Mouse (Mus musculus) liver, postnatal 0 days (tissue): ENCODE measurements around the gene Epha1. TPM values are rescaled to one million over a fixed set of nuclear protein-coding genes. Genes with fewer than 3 reads are reported as not detected.

ENCODE experiments used
- ATAC-seq: fragments of 200-750 bp; cut with Nextera tagmentation; 2 replicates; pipeline ENCODE4 v1.8.0; 2017; ENCODE audit warnings: mild to moderate bottlenecking, moderate library complexity
- DNase-seq: peaks from one replicate; pipeline ENCODE4 v3.0.0-alpha.2; 2016
- H3K27ac ChIP-seq: fragments of 300-500 bp; sonication (generic); 2 replicates; pipeline ENCODE4 v1.5.1; 2014; ENCODE audit warnings: antibody characterized with exemption, moderate library complexity, mild to moderate bottlenecking, low read depth
- H3K27me3 ChIP-seq: fragments of 300-500 bp; sonication (generic); 2 replicates; pipeline ENCODE4 v1.6.1; 2014; ENCODE audit warnings: low read length, control low read depth, mixed read lengths; ENCODE audit not compliant: insufficient read depth
- H3K36me3 ChIP-seq: fragments of 300-500 bp; sonication (generic); replicated peaks from 2 replicates; pipeline ENCODE4 v1.6.1; 2014; ENCODE audit warnings: mild to moderate bottlenecking, control low read depth, low read length, moderate library complexity, mixed read lengths; ENCODE audit not compliant: insufficient read depth
- H3K4me1 ChIP-seq: fragments of 300-500 bp; sonication (generic); 2 replicates; pipeline ENCODE4 v1.6.1; 2014; ENCODE audit warnings: antibody characterized with exemption, mild to moderate bottlenecking, control low read depth; ENCODE audit not compliant: insufficient read depth
- H3K4me2 ChIP-seq: fragments of 300-500 bp; sonication (generic); 2 replicates; pipeline ENCODE4 v1.6.1; 2014; ENCODE audit warnings: low read depth, mild to moderate bottlenecking, low read length, moderate library complexity, mixed read lengths
- H3K4me3 ChIP-seq: fragments of 300-500 bp; sonication (generic); 2 replicates; pipeline ENCODE4 v1.5.1; 2014; ENCODE audit warnings: low read depth, low read length
- H3K9ac ChIP-seq: fragments of 300-500 bp; sonication (generic); replicated peaks from 2 replicates; pipeline ENCODE4 v1.6.1; 2014; ENCODE audit warnings: mild to moderate bottlenecking, moderate library complexity
- H3K9me3 ChIP-seq: fragments of 300-500 bp; sonication (generic); 2 replicates; pipeline ENCODE4 v1.6.1; 2016; ENCODE audit warnings: mild to moderate bottlenecking, control low read depth, low read length, mixed read lengths
- CTCF ChIP-seq: sonication (generic); IDR thresholded peaks from 2 replicates; pipeline ENCODE4 v1.5.1; 2016; ENCODE audit warnings: antibody characterized with exemption, low read depth
- EP300 ChIP-seq: IDR thresholded peaks from 2 replicates; pipeline ENCODE4 v1.6.1; 2016; ENCODE audit warnings: antibody characterized with exemption, low read depth, mild to moderate bottlenecking
- WGBS: fragments of 180-500 bp; shearing (Covaris S2); extraction: QIAGEN DNeasy Blood & Tissue Kit; methylation state at CpG from one replicate; pipeline ENCODE4 v1.1.7; 2014; ENCODE audit not compliant: insufficient replicate concordance; 5-methylcytosine and 5-hydroxymethylcytosine counted together
- polyA plus RNA-seq: library from polyadenylated mRNA; unstranded; fragments of >200 nt; fragmentation: Nextera tagmentation; extraction: Ambion mirVana; gene quantifications from 2 replicates; pipeline ENCODE4 v1.2.1, GENCODE M21; 2015

Gene Epha1
- polyA plus RNA-seq, 1 experiment from 2014 or later, result 18.7 TPM

DNA sequence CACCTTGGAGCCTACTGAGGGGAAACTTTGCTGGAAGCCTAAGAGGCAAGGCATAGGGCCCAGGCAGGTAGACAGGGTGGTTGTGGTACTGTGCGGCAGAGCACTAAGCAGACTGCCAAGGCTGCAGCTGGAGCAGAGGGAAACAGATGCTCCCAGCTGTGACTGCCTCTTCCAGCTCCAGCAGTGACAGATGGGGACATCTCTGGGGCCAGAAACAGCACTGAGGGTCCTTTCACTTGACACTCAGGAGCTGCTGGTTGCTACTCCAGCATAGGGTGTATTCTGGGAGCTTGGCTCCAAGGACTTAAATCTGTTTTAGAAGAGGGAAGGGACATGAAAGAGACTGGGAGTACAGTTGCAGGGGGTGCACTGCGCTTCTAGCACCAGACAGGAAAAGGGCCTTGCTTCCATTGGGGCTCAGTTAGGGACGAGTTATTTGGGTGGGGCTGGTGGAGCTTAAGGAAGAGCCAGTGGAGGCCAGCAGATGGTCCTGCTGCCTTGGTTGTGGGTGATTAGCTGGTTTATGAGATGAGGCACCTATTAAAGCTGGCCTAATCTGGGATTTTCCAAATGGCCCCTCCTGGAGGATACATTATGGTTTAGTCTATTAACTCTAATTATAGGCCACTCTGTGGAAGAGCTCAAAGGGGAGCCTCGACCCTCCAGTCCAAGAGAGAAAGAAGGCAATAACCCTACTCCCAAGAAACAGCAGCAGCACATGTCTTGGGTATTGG, 2.3 kb downstream of the Epha1 start:
- TF ChIP-seq EP300 (no peak), CTCF (no peak)
- WGBS, result 66% methylated on average over 4 of the region's 4 CpGs
- DNase-seq, result no peak
- ATAC-seq, result no peak
- H3K36me3 ChIP-seq, result 0 out of 2 replicates have a peak, but pooled peaks cover 2% of the 10 kb centered on the region
- no peaks in the 10 kb centered on the region for H3K27me3 ChIP-seq
- no peak overlapping the region; the same call in 1 of the 2 replicates for H3K4me2 ChIP-seq
- no peaks in the 10 kb centered on the region for H3K9me3 ChIP-seq
- H3K4me3 ChIP-seq, result no peak overlapping the region
- peak overlapping the region; percentile 56; the same call in 1 of the 2 replicates for H3K27ac ChIP-seq
- H3K9ac ChIP-seq, result no peak overlapping the region
- H3K4me1 ChIP-seq, result peaks cover 38% of the 10 kb centered on the region

DNA sequence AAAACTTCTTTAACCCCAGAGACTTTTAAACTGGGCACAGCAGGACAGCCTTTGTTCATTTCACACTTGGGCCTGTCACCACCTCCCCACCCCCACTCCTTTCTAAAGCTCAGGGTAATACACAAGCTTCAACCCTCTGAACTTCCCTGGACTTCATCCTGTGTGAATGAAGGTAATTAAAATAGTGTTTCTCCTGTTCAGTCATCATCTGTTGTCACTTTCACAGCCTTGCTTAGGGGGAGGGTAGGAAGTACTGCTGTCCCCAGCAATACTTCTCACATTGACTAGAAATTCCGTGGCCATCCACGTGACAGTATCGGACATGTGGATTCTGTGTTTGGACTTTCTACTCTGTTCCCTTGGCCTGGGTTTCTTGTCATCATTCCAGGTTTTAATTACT, 3.2 kb downstream of the Epha1 start:
- TF ChIP-seq CTCF (no peak), EP300 (no peak)
- ATAC-seq (peak; percentile 67), DNase-seq (peak; percentile 52)
- 39% methylated on average over 3 of the region's 3 CpGs for WGBS
- Histone ChIP-seq H3K27ac (peak overlapping the region; percentile 56), H3K9ac (no peak overlapping the region), H3K4me2 (no peak overlapping the region), H3K36me3 (0 out of 2 replicates have a peak, but pooled peaks cover 4% of the 10 kb centered on the region), H3K4me1 (peaks cover 34% of the 10 kb centered on the region), H3K9me3 (no peaks in the 10 kb centered on the region), H3K4me3 (no peak overlapping the region), H3K27me3 (no peaks in the 10 kb centered on the region)

DNA sequence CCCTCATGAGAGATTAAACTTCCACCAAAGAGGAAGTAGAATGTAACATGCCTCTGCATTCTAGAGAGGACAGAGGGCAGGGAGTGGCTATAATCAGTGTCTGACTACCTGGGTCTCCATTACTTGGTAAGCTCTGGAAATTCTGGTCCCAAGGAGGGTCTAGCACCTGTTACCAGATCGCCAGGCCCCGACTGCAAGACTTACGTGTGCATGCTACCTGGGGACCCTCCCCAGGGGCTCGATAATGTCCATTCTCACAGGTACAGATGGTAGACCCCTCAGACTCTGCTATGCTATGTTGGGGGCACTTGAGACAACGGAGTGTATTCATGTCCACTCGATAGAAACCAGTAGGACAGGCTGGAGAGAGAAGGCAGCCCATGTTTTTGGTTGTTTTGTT, 7.9 kb downstream of the Epha1 start:
- ATAC-seq (no peak), DNase-seq (no peak)
- Histone ChIP-seq H3K4me3 (no peak overlapping the region), H3K4me2 (no peak overlapping the region), H3K27ac (no peak overlapping the region), H3K4me1 (peaks cover 7% of the 10 kb centered on the region; the same call in 1 of the 2 replicates), H3K9ac (no peak overlapping the region), H3K36me3 (peaks cover 23% of the 10 kb centered on the region), H3K27me3 (no peaks in the 10 kb centered on the region), H3K9me3 (no peaks in the 10 kb centered on the region)
- TF ChIP-seq EP300, result no peak
- 85% methylated on average over 6 of the region's 6 CpGs for WGBS

DNA sequence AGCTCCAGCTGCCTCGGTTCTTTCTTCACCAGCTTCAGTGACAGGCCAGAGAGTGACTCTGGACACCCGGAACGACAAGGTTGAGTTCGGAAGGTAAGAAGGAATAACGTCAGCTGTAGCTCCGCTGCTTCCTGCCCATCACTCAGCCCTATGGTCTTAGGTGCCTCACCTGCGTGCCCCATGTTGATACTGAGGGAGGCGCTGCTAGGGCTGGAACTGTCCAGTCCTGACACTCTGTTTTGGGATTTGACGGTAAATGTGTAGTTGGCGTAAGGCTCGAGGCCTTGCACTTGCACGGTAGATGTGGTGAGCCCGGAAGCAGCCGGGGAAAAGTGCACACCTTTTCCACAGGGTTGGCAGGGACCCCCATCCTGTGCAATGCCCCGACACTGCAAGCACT, 8.5 kb downstream of the Epha1 start:
- H3K4me2 ChIP-seq, result no peak overlapping the region
- no peak for TF ChIP-seq CTCF
- no peak for TF ChIP-seq EP300
- H3K4me1 ChIP-seq, result peaks cover 2% of the 10 kb centered on the region; the same call in 1 of the 2 replicates
- peaks cover 29% of the 10 kb centered on the region for H3K36me3 ChIP-seq
- WGBS, result 87% methylated on average over 15 of the region's 15 CpGs
- H3K9me3 ChIP-seq, result no peaks in the 10 kb centered on the region
- ATAC-seq (no peak), DNase-seq (no peak)
- H3K27me3 ChIP-seq, result no peaks in the 10 kb centered on the region
- H3K27ac ChIP-seq, result no peak overlapping the region
- H3K4me3 ChIP-seq, result no peak overlapping the region
- no peak overlapping the region for H3K9ac ChIP-seq

DNA sequence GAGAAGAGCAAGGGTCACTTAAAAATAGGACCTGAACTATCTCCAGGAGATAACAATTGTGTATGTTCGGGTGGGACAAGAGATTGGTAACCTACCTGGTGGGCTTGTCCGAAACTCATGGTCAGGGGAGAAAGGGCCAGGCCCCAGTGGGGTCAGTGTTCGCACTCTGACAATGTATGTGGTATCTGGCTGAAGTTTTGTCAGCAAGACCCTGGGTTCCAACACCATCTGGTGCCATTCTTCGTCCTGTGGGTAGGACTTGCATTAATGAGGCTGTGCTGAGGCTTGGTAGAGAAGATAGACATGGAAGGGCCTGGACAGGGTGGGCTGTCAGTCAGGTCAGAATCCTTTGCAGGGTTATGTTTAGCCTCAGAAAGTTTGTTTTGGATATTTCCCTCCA, 9.0 kb downstream of the Epha1 start:
- TF ChIP-seq EP300 (no peak), CTCF (no peak)
- no peak overlapping the region for H3K4me3 ChIP-seq
- no peaks in the 10 kb centered on the region for H3K9me3 ChIP-seq
- H3K9ac ChIP-seq, result no peak overlapping the region
- H3K27me3 ChIP-seq, result no peaks in the 10 kb centered on the region
- DNase-seq (no peak), ATAC-seq (no peak)
- 79% methylated on average over 4 of the region's 4 CpGs for WGBS
- H3K36me3 ChIP-seq, result peaks cover 34% of the 10 kb centered on the region
- no peaks in the 10 kb centered on the region for H3K4me1 ChIP-seq
- H3K27ac ChIP-seq, result no peak overlapping the region
- no peak overlapping the region for H3K4me2 ChIP-seq

DNA sequence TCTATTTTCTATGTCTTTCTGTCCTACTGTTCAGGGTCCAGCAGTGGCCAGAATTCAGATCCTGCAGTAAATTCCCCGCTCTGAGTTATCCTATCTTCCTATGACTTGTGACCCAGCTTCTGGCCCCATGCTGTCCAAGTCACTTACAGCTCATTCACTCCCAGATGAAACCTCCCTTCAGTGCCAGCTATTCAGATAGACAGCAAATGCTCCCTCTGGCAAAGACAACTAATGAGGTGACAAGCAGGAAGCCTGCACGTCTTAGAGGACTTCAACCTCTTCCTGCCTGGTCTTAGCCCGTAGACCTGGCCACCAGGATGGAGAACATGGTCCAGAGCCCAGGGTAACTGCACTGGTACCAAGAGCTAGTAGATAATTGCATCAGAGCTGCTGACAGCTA, 10.1 kb downstream of the Epha1 start:
- Histone ChIP-seq H3K4me2 (no peak overlapping the region), H3K36me3 (peaks cover 38% of the 10 kb centered on the region), H3K27ac (no peak overlapping the region), H3K9me3 (no peaks in the 10 kb centered on the region), H3K4me3 (no peak overlapping the region), H3K27me3 (no peaks in the 10 kb centered on the region), H3K4me1 (no peaks in the 10 kb centered on the region), H3K9ac (no peak overlapping the region)
- DNase-seq, result no peak
- no peak for TF ChIP-seq CTCF
- TF ChIP-seq EP300, result no peak
- ATAC-seq, result no peak
- WGBS, result 34% methylated on average over 3 of the region's 3 CpGs
